Mouse (Mus musculus): Measurements from ENCODE around the gene 4930404H24Rik. TPM values are rescaled to one million over a fixed set of nuclear protein-coding genes. Genes with fewer than 3 reads are reported as not detected.
"Not testable (repeated sequence)": the region's sequence is repeated elsewhere in the genome, so short reads cannot be mapped to it uniquely, and the experiment has no call there.

The 4930404H24Rik gene
- polyA plus RNA-seq, 1 experiment, result 4.2 TPM

DNA sequence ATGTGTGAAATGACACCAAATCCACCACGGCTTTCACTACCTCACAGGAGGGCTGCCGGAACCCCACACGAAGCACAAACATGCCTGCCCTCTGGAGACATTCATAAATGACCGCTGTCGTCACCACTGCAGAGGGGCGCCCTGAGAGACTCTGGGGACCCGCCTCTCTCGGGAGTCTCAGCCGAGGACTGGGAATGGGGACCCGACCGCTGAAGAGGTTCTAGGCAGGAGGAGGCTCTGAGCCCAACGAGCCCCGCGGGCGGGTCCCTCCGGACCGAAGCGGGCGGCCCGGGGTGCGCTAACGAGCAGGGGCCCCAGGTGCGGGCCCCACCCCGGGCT lies 442 bp upstream of the 4930404H24Rik start:
- peaks cover 18% of the 10 kb centered on the region for H3K4me1 ChIP-seq (ENCODE audit: control insufficient read depth, insufficient read depth, low read length)
- H3K4me3 ChIP-seq (ENCODE audit: control insufficient read depth, low read depth, low read length), result peak overlapping the region; percentile 95
- no peak for TF ChIP-seq CTCF (IDR thresholded peaks at IDR 0.05; ENCODE audit: control insufficient read depth, insufficient read depth, insufficient replicate concordance, low read depth, low read length)
- TF ChIP-seq POLR2A (IDR thresholded peaks at IDR 0.05; ENCODE audit: control insufficient read depth, low read depth, low read length), result no peak; the same call in 1 of the 2 replicates
- no peaks in the 10 kb centered on the region for H3K36me3 ChIP-seq (ENCODE audit: control insufficient read depth, insufficient read depth, low read length)
- no peaks in the 10 kb centered on the region for H3K27me3 ChIP-seq (ENCODE audit: control insufficient read depth, insufficient read depth, low read length)
- H3K27ac ChIP-seq (ENCODE audit: control insufficient read depth, insufficient read depth, low read depth, low read length), result peak overlapping the region; percentile 94

DNA sequence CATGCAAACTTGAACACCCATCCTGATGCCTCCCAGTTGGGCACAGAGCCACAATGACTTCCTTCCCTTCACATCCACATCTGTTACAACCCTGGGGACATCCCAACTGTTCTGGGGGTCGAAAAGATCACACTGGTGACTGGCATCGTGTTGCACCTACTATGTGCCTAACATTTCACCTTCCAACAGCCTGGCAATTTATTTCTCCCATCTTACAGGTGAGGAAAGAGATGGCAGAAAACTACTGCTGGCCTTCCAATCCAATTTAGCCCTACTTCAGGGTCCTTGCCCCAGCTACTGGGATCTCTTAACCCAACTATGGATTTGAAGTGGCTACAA lies 772 bp downstream of the 4930404H24Rik start:
- Histone ChIP-seq H3K4me3 (ENCODE audit: control insufficient read depth, low read depth, low read length) (peak overlapping the region; percentile 91), H3K27ac (ENCODE audit: control insufficient read depth, insufficient read depth, low read depth, low read length) (peak overlapping the region; percentile 80), H3K36me3 (ENCODE audit: control insufficient read depth, insufficient read depth, low read length) (no peaks in the 10 kb centered on the region), H3K27me3 (ENCODE audit: control insufficient read depth, insufficient read depth, low read length) (no peaks in the 10 kb centered on the region), H3K4me1 (ENCODE audit: control insufficient read depth, insufficient read depth, low read length) (peaks cover 18% of the 10 kb centered on the region)
- no peak for TF ChIP-seq POLR2A (IDR thresholded peaks at IDR 0.05; ENCODE audit: control insufficient read depth, low read depth, low read length)
- TF ChIP-seq CTCF (IDR thresholded peaks at IDR 0.05; ENCODE audit: control insufficient read depth, insufficient read depth, insufficient replicate concordance, low read depth, low read length), result no peak

DNA sequence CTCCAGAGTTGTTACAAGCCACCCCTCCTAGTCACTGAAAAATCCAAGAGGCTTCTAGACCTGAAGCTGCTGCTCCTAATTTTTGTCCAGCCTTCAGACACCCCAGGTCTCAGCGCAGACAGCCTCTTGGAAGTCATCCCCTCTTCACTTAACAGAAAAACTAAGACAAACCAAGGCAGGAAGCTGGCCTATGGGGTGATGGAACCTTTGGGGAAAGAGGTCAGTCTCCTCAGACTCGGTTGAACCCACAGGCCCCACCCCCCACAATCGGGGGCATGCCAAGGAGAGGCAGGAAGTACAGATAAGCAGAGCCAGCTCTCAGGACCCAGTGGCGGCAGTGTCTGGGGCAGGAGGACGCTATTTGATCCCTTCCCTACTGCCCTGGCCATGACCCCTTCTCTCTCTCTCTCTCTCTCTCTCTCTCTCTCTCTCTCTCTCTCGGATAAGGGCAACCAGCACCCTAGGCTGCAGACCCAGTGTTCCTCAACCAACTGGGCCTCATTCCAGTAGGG lies 1.2 kb downstream of the 4930404H24Rik start:
- TF ChIP-seq CTCF (IDR thresholded peaks at IDR 0.05; ENCODE audit: control insufficient read depth, insufficient read depth, insufficient replicate concordance, low read depth, low read length), result no peak
- TF ChIP-seq POLR2A (IDR thresholded peaks at IDR 0.05; ENCODE audit: control insufficient read depth, low read depth, low read length), result no peak
- H3K4me1 ChIP-seq (ENCODE audit: control insufficient read depth, insufficient read depth, low read length), result peaks cover 18% of the 10 kb centered on the region
- H3K27ac ChIP-seq (ENCODE audit: control insufficient read depth, insufficient read depth, low read depth, low read length), result peak overlapping the region; percentile 80
- no peaks in the 10 kb centered on the region for H3K36me3 ChIP-seq (ENCODE audit: control insufficient read depth, insufficient read depth, low read length)
- no peaks in the 10 kb centered on the region for H3K27me3 ChIP-seq (ENCODE audit: control insufficient read depth, insufficient read depth, low read length)
- peak overlapping the region; percentile 91 for H3K4me3 ChIP-seq (ENCODE audit: control insufficient read depth, low read depth, low read length)

DNA sequence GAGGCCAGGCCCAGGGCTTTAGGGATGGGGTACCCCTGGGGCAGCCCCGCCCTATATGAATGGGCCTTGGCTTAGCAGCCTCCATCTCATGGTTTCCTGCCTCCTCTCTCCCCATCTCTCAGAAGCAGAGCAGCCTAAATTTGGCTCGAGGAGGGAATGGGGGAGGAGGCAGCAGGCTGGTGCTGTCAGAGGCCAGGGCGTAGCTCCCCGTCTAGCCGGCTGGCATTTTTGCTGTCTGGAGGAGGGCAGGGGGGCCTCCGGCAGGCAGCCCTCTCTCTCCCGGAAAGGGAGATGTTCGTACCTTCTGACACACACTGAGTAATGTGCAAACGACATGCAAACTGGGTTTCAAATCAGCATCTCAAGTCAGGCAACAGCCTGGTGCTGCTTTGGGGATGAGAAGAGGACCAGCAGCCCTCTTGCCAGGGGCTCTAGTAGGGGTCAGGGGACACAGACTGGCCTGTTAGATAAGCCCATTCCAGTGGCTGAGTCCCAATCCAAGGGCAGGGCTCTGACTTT lies 1.8 kb downstream of the 4930404H24Rik start:
- TF ChIP-seq CTCF (IDR thresholded peaks at IDR 0.05; ENCODE audit: control insufficient read depth, insufficient read depth, insufficient replicate concordance, low read depth, low read length), result no peak
- TF ChIP-seq POLR2A (IDR thresholded peaks at IDR 0.05; ENCODE audit: control insufficient read depth, low read depth, low read length), result no peak
- Histone ChIP-seq H3K27ac (ENCODE audit: control insufficient read depth, insufficient read depth, low read depth, low read length) (peak overlapping the region; percentile 80), H3K4me1 (ENCODE audit: control insufficient read depth, insufficient read depth, low read length) (peaks cover 18% of the 10 kb centered on the region), H3K4me3 (ENCODE audit: control insufficient read depth, low read depth, low read length) (peak overlapping the region; percentile 20; the same call in 1 of the 2 replicates), H3K27me3 (ENCODE audit: control insufficient read depth, insufficient read depth, low read length) (no peaks in the 10 kb centered on the region), H3K36me3 (ENCODE audit: control insufficient read depth, insufficient read depth, low read length) (no peaks in the 10 kb centered on the region)

DNA sequence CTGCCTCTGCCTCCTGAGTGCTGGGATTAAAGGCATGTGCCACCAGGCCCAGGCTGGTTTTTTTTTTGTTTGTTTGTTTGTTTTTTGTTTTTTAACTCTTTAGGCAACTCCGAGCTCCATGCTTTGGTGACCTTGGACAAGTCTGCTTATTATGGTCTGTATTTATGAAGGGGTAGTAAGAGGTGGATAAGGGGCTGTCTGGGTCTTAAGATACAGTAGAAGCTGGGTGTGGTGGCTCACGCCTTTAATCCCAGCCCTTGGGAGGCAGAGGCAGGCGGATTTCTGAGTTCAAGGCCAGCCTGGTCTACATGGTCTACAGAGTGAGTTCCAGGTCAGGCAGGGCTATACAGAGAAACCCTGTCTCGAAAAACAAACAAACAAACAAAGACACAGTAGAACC lies 2.8 kb downstream of the 4930404H24Rik start:
- peaks cover 18% of the 10 kb centered on the region for H3K4me1 ChIP-seq (ENCODE audit: control insufficient read depth, insufficient read depth, low read length)
- not testable (repeated sequence) for H3K27me3 ChIP-seq (ENCODE audit: control insufficient read depth, insufficient read depth, low read length); H3K4me3 ChIP-seq (ENCODE audit: control insufficient read depth, low read depth, low read length); H3K27ac ChIP-seq (ENCODE audit: control insufficient read depth, insufficient read depth, low read depth, low read length); H3K36me3 ChIP-seq (ENCODE audit: control insufficient read depth, insufficient read depth, low read length)

DNA sequence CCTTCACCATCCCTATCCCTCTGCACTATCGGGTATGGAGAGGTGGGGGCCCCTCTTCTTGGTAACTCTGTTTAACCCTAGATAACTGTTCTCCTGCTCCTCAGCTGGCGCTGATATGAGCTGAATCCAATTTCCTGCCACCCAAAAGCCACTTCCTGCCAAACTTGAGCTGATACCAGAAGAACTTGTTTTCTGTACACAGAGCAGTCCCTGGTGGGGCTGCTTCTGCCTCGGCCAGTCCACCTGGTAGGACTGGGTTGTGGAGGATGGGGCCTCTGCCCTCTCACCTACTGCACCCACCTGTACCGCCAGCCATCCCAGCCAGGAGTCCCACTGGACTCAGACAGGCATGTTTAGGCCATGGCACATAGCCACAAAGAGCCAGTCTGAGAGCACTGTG lies 3.2 kb downstream of the 4930404H24Rik start:
- no peaks in the 10 kb centered on the region for H3K36me3 ChIP-seq (ENCODE audit: control insufficient read depth, insufficient read depth, low read length)
- TF ChIP-seq CTCF (IDR thresholded peaks at IDR 0.05; ENCODE audit: control insufficient read depth, insufficient read depth, insufficient replicate concordance, low read depth, low read length) (no peak), POLR2A (IDR thresholded peaks at IDR 0.05; ENCODE audit: control insufficient read depth, low read depth, low read length) (no peak)
- no peak overlapping the region for H3K4me3 ChIP-seq (ENCODE audit: control insufficient read depth, low read depth, low read length)
- no peaks in the 10 kb centered on the region for H3K27me3 ChIP-seq (ENCODE audit: control insufficient read depth, insufficient read depth, low read length)
- peaks cover 18% of the 10 kb centered on the region for H3K4me1 ChIP-seq (ENCODE audit: control insufficient read depth, insufficient read depth, low read length)
- no peak overlapping the region for H3K27ac ChIP-seq (ENCODE audit: control insufficient read depth, insufficient read depth, low read depth, low read length)

DNA sequence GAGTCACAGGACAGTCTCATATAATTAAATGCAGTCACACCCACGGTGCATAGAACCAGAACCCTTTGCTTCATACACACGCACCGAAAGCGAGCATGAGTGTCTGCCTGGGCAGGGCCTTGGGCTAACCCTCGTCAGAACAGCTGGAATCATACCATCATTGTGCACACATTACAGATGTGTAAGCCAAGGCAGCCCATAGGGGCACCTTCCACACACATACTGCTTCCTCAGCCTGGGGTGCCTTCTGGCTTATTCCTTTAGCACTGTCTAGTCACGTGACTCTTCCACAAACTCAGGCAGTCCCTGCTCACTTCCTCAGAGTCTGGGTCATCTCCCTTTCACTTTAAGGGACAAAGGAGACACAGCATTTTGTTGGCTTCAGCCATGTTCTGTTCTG lies 3.7 kb downstream of the 4930404H24Rik start:
- Histone ChIP-seq H3K4me3 (ENCODE audit: control insufficient read depth, low read depth, low read length) (no peak overlapping the region), H3K27ac (ENCODE audit: control insufficient read depth, insufficient read depth, low read depth, low read length) (no peak overlapping the region), H3K4me1 (ENCODE audit: control insufficient read depth, insufficient read depth, low read length) (peaks cover 18% of the 10 kb centered on the region), H3K36me3 (ENCODE audit: control insufficient read depth, insufficient read depth, low read length) (no peaks in the 10 kb centered on the region), H3K27me3 (ENCODE audit: control insufficient read depth, insufficient read depth, low read length) (no peaks in the 10 kb centered on the region)
- TF ChIP-seq CTCF (IDR thresholded peaks at IDR 0.05; ENCODE audit: control insufficient read depth, insufficient read depth, insufficient replicate concordance, low read depth, low read length) (no peak), POLR2A (IDR thresholded peaks at IDR 0.05; ENCODE audit: control insufficient read depth, low read depth, low read length) (no peak)

DNA sequence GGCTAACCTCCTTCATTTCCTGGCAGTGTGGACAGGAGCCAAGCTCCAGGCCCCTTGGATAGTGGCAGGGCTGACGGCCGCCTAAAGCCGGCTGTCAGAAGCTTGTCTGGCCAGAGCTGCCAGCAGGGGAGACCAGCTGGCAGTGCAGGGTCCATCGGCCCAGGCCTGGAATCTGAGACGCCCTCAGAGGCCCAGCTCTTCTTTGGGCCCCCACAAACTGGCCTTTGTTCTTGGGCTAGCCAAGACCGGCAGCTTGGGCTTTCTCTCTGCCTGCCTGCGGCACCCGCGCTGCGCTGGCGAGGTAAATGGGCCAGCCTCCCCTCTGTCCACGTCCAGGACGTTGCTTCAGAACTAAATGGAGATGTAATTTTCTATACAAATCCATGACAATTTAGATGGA lies 4.3 kb downstream of the 4930404H24Rik start:
- no peaks in the 10 kb centered on the region for H3K27me3 ChIP-seq (ENCODE audit: control insufficient read depth, insufficient read depth, low read length)
- H3K4me1 ChIP-seq (ENCODE audit: control insufficient read depth, insufficient read depth, low read length), result peaks cover 14% of the 10 kb centered on the region
- TF ChIP-seq CTCF (IDR thresholded peaks at IDR 0.05; ENCODE audit: control insufficient read depth, insufficient read depth, insufficient replicate concordance, low read depth, low read length), result no peak
- TF ChIP-seq POLR2A (IDR thresholded peaks at IDR 0.05; ENCODE audit: control insufficient read depth, low read depth, low read length), result no peak
- H3K4me3 ChIP-seq (ENCODE audit: control insufficient read depth, low read depth, low read length), result no peak overlapping the region
- no peak overlapping the region for H3K27ac ChIP-seq (ENCODE audit: control insufficient read depth, insufficient read depth, low read depth, low read length)
- no peaks in the 10 kb centered on the region for H3K36me3 ChIP-seq (ENCODE audit: control insufficient read depth, insufficient read depth, low read length)

Measured in testis, adult 2 months (tissue).